Mouse (Mus musculus): ENCODE measurements around the gene Zfp354c. TPM values are rescaled to one million over a fixed set of nuclear protein-coding genes. Genes with fewer than 3 reads are reported as not detected.

Gene Zfp354c
- total RNA-seq, 2 experiments from 2014 or later, result 4.0 to 6.2 TPM

Other genes starting within 250 kb of the Zfp354c start
- 10 to 100 TPM in 1 of 2 experiments, 1 to 10 TPM in 1; 6.4 to 13.1 TPM for gene Adamts2, start 225.6 kb downstream of the Zfp354c start, total RNA-seq (2021)
- gene Zfp879, start 13.8 kb upstream of the Zfp354c start, total RNA-seq (2021), result under 1 TPM; 0.56 to 0.69 TPM
- not detected for gene Grm6, start 23.0 kb upstream of the Zfp354c start, total RNA-seq (2021)
- 1 to 10 TPM; 2.5 to 3.4 TPM for gene Zfp454, start 59.9 kb upstream of the Zfp354c start, total RNA-seq (2021)
- gene Zfp2, start 88.4 kb upstream of the Zfp354c start, total RNA-seq (2021), result 1 to 10 TPM; 5.6 to 9.3 TPM
- gene Zfp354b, start 103.9 kb upstream of the Zfp354c start, total RNA-seq (2021), result 1 to 10 TPM; 2.8 TPM
- not detected for gene 4933414I15Rik, start 116.0 kb upstream of the Zfp354c start, total RNA-seq (2021)
- gene Prop1, start 126.0 kb upstream of the Zfp354c start, total RNA-seq (2021), result not detected
- gene Olfr1378, start 138.8 kb upstream of the Zfp354c start, total RNA-seq (2021), result not detected
- not detected for gene Olfr1377, start 154.2 kb upstream of the Zfp354c start, total RNA-seq (2021)
- not detected for gene Olfr51, start 175.9 kb upstream of the Zfp354c start, total RNA-seq (2021)
- gene Olfr54, start 186.5 kb upstream of the Zfp354c start, total RNA-seq (2021), result under 1 TPM; 0.33 to 0.76 TPM
- gene Olfr1375, start 220.4 kb upstream of the Zfp354c start, total RNA-seq (2021), result not detected
- gene Zfp354a, start 231.5 kb upstream of the Zfp354c start, total RNA-seq (2021), result 1 to 10 TPM; 4.8 to 6.4 TPM

Measured in adrenal gland, postnatal 36 days (tissue).